Mouse (Mus musculus): ENCODE data around the gene Cntn4. TPM values are rescaled to one million over a fixed set of nuclear protein-coding genes. Genes with fewer than 3 reads are reported as not detected.

Cntn4 gene
- polyA plus RNA-seq, 1 experiment = not detected

DNA sequence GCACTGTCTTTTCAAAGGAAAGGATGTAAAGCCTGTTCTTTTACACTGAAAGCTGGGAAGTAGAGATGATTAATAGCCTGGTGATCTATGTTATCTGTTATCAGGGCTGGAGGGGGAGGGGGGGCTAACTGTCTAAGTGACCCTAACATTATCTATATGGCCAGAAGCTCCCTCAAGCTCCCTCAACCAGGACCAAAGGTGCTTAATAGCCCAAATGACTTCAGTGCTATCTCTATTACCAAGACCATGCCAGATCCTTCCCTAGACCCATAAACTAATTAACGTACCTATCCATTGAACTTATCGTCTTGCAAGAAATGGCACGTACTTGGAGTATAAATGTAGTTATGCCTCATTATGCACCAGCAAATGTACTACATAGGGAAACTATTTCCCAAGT lies 588.0 kb downstream of the Cntn4 start:
- 56% methylated on average over 3 of the region's 3 CpGs for WGBS
- TF ChIP-seq POLR2A (IDR thresholded peaks at IDR 0.05; ENCODE audit: low read depth, low read length) (no peak), CTCF (conservative IDR thresholded peaks at IDR 0.05; ENCODE audit: insufficient read depth, insufficient read length, low read depth, low read length) (no peak)
- no peaks in the 10 kb centered on the region for H3K4me1 ChIP-seq (ENCODE audit: control insufficient read depth, insufficient read depth, low read length)

DNA sequence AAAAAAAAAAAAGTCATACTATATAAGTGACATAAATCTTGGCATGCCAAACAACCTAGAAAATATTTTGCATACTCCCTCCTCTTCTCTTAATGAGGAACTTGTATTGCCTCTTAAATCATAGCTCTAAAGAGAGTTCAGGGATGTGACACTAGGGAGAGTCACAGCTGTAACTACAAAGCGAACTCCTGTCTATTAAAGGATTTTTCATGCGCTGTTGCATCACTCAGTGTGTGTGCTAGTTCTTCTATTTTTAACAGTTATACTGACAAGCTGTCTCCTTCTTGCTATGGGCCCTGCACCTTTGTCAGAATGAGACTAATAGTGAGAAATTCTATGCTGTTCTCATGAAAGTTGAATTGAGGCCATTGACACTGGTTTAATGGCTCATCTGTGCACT lies 588.8 kb downstream of the Cntn4 start:
- TF ChIP-seq CTCF (conservative IDR thresholded peaks at IDR 0.05; ENCODE audit: insufficient read depth, insufficient read length, low read depth, low read length) (no peak), POLR2A (IDR thresholded peaks at IDR 0.05; ENCODE audit: low read depth, low read length) (no peak)
- WGBS = 34% methylated on average over 2 of the region's 2 CpGs
- Histone ChIP-seq H3K36me3 (ENCODE audit: control insufficient read depth, insufficient read depth, low read length) (no peaks in the 10 kb centered on the region), H3K4me1 (ENCODE audit: control insufficient read depth, insufficient read depth, low read length) (no peaks in the 10 kb centered on the region), H3K27ac (ENCODE audit: insufficient read depth, low read depth, low read length) (no peak overlapping the region), H3K27me3 (replicated peaks; ENCODE audit: control insufficient read depth, insufficient read depth, low read length) (no peaks in the 10 kb centered on the region), H3K4me3 (ENCODE audit: insufficient read depth, low read depth, low read length) (no peak overlapping the region)
- DNase-seq = no peak

More for the DNA sequence above, 588.0 kb downstream of the Cntn4 start:
- H3K27me3 ChIP-seq (replicated peaks; ENCODE audit: control insufficient read depth, insufficient read depth, low read length) = no peaks in the 10 kb centered on the region
- H3K4me3 ChIP-seq (ENCODE audit: insufficient read depth, low read depth, low read length) = no peak overlapping the region
- no peaks in the 10 kb centered on the region for H3K36me3 ChIP-seq (ENCODE audit: control insufficient read depth, insufficient read depth, low read length)
- DNase-seq = no peak
- H3K27ac ChIP-seq (ENCODE audit: insufficient read depth, low read depth, low read length) = no peak overlapping the region

DNA sequence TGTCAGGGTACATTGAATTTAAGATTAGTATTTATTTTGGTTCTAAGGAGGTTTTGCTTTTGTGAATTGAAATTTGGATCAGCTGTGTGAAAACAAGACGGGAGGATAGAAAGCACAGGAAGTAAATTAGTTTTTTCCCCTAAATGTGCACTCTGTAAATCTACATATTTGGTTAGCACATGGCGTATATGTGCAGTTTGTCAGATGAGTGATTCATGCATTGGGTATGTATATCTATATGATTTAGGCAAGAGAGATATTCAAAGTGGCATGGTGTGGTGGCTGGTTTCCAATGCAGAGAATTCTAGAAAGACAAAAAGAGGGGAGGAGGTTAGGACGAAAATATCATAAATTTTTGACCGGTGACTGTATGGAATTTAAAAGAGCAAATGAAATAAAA lies 591.3 kb downstream of the Cntn4 start:
- DNase-seq = no peak
- TF ChIP-seq POLR2A (IDR thresholded peaks at IDR 0.05; ENCODE audit: low read depth, low read length) (no peak), CTCF (conservative IDR thresholded peaks at IDR 0.05; ENCODE audit: insufficient read depth, insufficient read length, low read depth, low read length) (no peak)
- 71% methylated on average over 4 of the region's 4 CpGs for WGBS

DNA sequence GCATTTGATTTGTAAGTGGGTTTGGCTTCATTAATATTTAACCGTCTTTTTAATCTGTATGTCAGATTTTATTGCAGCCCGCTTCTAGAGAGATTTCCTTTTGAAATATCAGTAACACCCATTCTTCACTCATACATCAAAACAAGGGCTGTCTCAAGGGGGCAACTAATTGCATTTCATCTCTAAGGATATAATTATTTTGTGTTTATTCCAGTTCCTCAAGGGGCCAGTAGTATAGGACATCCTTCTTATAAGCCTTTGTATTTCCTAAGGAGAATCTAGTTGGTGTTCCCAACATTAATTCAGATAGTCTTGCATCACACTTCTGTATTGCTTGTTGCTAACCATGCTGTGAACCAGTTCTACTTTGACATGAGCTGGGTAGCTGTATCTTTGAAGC lies 599.7 kb downstream of the Cntn4 start:
- no peak overlapping the region for H3K27ac ChIP-seq (ENCODE audit: insufficient read depth, low read depth, low read length)
- no peaks in the 10 kb centered on the region for H3K27me3 ChIP-seq (replicated peaks; ENCODE audit: control insufficient read depth, insufficient read depth, low read length)
- no peaks in the 10 kb centered on the region for H3K4me1 ChIP-seq (ENCODE audit: control insufficient read depth, insufficient read depth, low read length)
- no peak for TF ChIP-seq CTCF (conservative IDR thresholded peaks at IDR 0.05; ENCODE audit: insufficient read depth, insufficient read length, low read depth, low read length)
- no peak for TF ChIP-seq POLR2A (IDR thresholded peaks at IDR 0.05; ENCODE audit: low read depth, low read length)
- H3K4me3 ChIP-seq (ENCODE audit: insufficient read depth, low read depth, low read length) = no peak overlapping the region
- H3K36me3 ChIP-seq (ENCODE audit: control insufficient read depth, insufficient read depth, low read length) = no peaks in the 10 kb centered on the region
- no peak for DNase-seq
- 47% methylated on average over 2 of the region's 2 CpGs for WGBS

More for the DNA sequence above, 591.3 kb downstream of the Cntn4 start:
- Histone ChIP-seq H3K4me1 (ENCODE audit: control insufficient read depth, insufficient read depth, low read length) (no peaks in the 10 kb centered on the region), H3K36me3 (ENCODE audit: control insufficient read depth, insufficient read depth, low read length) (no peaks in the 10 kb centered on the region), H3K27me3 (replicated peaks; ENCODE audit: control insufficient read depth, insufficient read depth, low read length) (no peaks in the 10 kb centered on the region), H3K4me3 (ENCODE audit: insufficient read depth, low read depth, low read length) (no peak overlapping the region), H3K27ac (ENCODE audit: insufficient read depth, low read depth, low read length) (no peak overlapping the region)

DNA sequence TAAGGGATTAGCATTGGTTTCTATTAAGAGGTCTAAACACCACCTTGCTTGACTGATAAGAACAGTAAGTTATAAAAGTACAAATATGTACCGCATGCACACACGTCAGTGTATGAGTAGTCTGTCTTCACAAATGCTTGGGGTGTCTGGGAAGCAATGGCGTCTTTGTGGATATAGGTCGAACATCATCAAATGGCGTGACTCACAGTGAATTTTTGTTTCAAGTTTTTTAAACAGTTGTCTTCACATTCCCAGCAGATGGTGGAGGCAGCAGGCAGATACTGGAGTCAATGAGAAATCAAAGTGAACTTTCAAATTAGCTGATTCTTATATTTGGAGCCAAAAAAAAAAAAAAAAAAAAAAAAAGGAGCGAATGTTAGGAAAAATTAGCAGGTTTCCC lies 604.2 kb downstream of the Cntn4 start:
- TF ChIP-seq POLR2A (IDR thresholded peaks at IDR 0.05; ENCODE audit: low read depth, low read length) = no peak
- no peak for TF ChIP-seq CTCF (conservative IDR thresholded peaks at IDR 0.05; ENCODE audit: insufficient read depth, insufficient read length, low read depth, low read length)
- Histone ChIP-seq H3K27ac (ENCODE audit: insufficient read depth, low read depth, low read length) (no peak overlapping the region), H3K4me1 (ENCODE audit: control insufficient read depth, insufficient read depth, low read length) (no peaks in the 10 kb centered on the region), H3K36me3 (ENCODE audit: control insufficient read depth, insufficient read depth, low read length) (no peaks in the 10 kb centered on the region), H3K27me3 (replicated peaks; ENCODE audit: control insufficient read depth, insufficient read depth, low read length) (no peaks in the 10 kb centered on the region), H3K4me3 (ENCODE audit: insufficient read depth, low read depth, low read length) (no peak overlapping the region)
- no peak for DNase-seq
- WGBS = 93% methylated on average over 6 of the region's 6 CpGs

DNA sequence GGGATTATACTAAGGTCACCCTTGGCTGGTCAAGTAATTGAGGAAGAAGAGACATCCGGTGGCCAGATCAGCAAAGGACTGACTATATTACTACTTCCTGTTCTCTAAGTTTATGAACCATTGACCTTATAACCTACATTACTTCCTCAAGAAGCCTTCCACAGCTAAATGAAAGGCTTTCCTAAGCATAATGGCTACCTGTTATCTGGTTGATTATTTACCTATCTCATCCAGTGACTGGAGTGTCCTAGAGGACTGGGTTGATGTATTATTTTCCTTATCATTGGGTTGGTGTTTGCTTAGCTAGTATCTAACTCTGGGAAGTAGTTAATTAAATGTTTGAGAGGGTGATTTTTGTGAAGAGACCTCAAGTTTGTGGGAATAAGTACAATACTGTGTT lies 606.4 kb downstream of the Cntn4 start:
- Histone ChIP-seq H3K36me3 (ENCODE audit: control insufficient read depth, insufficient read depth, low read length) (no peaks in the 10 kb centered on the region), H3K4me3 (ENCODE audit: insufficient read depth, low read depth, low read length) (no peak overlapping the region), H3K27ac (ENCODE audit: insufficient read depth, low read depth, low read length) (no peak overlapping the region), H3K27me3 (replicated peaks; ENCODE audit: control insufficient read depth, insufficient read depth, low read length) (no peaks in the 10 kb centered on the region), H3K4me1 (ENCODE audit: control insufficient read depth, insufficient read depth, low read length) (no peaks in the 10 kb centered on the region)
- WGBS = 34% methylated on average over 1 of the region's 1 CpGs
- DNase-seq = no peak
- TF ChIP-seq CTCF (conservative IDR thresholded peaks at IDR 0.05; ENCODE audit: insufficient read depth, insufficient read length, low read depth, low read length) = no peak
- no peak for TF ChIP-seq POLR2A (IDR thresholded peaks at IDR 0.05; ENCODE audit: low read depth, low read length)

DNA sequence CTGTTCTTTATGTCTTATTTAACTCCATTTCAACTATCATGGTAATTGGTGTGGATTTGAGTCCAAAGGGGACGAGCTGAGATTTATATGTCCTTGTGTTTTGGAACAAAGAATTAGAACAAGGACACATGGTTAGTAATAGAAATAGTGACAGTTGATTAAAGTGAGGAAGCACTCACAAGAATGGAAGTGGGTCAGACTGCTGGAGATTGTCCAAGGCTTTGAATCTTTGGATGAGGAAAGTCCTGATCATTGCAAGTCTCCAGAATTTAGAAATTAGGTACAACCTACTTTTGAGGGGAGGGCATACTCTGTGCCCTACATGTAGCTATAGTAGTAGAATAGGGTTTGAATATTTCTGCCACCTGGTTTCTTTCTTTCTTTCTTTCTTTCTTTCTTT lies 622.0 kb downstream of the Cntn4 start:
- no peak overlapping the region for H3K27ac ChIP-seq (ENCODE audit: insufficient read depth, low read depth, low read length)
- TF ChIP-seq POLR2A (IDR thresholded peaks at IDR 0.05; ENCODE audit: low read depth, low read length) (no peak), CTCF (conservative IDR thresholded peaks at IDR 0.05; ENCODE audit: insufficient read depth, insufficient read length, low read depth, low read length) (no peak)
- no peak for DNase-seq
- H3K36me3 ChIP-seq (ENCODE audit: control insufficient read depth, insufficient read depth, low read length) = no peaks in the 10 kb centered on the region
- H3K4me1 ChIP-seq (ENCODE audit: control insufficient read depth, insufficient read depth, low read length) = no peaks in the 10 kb centered on the region
- no peak overlapping the region for H3K4me3 ChIP-seq (ENCODE audit: insufficient read depth, low read depth, low read length)
- H3K27me3 ChIP-seq (replicated peaks; ENCODE audit: control insufficient read depth, insufficient read depth, low read length) = no peaks in the 10 kb centered on the region
- 63% methylated on average over 1 of the region's 1 CpGs for WGBS

DNA sequence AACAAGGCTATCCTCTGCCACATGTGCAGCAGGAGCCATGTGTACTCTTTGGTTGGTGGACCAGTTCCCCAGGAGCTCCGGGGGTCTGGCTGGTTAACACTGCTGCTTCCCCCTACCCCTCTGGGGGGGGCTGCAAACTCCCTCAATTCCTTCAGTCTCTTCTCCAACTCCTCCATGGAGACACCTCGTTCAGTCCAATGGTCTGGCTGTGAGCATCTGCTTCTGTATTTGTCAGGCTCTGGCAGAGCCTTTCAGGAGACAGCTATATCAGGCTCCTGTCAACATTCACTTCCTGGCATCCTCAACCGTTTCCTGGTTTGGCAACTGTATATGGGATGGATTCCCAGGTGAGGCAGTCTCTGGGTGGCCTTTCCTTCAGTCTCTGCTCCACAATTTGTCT lies 622.7 kb downstream of the Cntn4 start:
- WGBS = 60% methylated on average over 3 of the region's 3 CpGs
- H3K36me3 ChIP-seq (ENCODE audit: control insufficient read depth, insufficient read depth, low read length) = no peaks in the 10 kb centered on the region
- no peak overlapping the region for H3K4me3 ChIP-seq (ENCODE audit: insufficient read depth, low read depth, low read length)
- no peak for TF ChIP-seq POLR2A (IDR thresholded peaks at IDR 0.05; ENCODE audit: low read depth, low read length)
- TF ChIP-seq CTCF (conservative IDR thresholded peaks at IDR 0.05; ENCODE audit: insufficient read depth, insufficient read length, low read depth, low read length) = no peak
- no peak for DNase-seq
- no peak overlapping the region for H3K27ac ChIP-seq (ENCODE audit: insufficient read depth, low read depth, low read length)
- H3K27me3 ChIP-seq (replicated peaks; ENCODE audit: control insufficient read depth, insufficient read depth, low read length) = no peaks in the 10 kb centered on the region
- no peaks in the 10 kb centered on the region for H3K4me1 ChIP-seq (ENCODE audit: control insufficient read depth, insufficient read depth, low read length)
